Mouse (Mus musculus): Measurements from ENCODE around the gene 1700001O22Rik.
A peak's percentile ranks its signal among the peaks of the same experiment; 100 is the strongest.

- TF ChIP-seq POLR2A (IDR thresholded peaks at IDR 0.05; ENCODE audit: borderline replicate concordance, insufficient read depth, low read length) (no peak), CTCF (IDR thresholded peaks at IDR 0.05; ENCODE audit: borderline replicate concordance, insufficient read depth, low read depth, low read length) (peak; percentile 52)
These were observed 17.6 kb upstream of the 1700001O22Rik start for GRCm38 (mm10) chr2:30821073-30821472.
